Mouse (Mus musculus) liver, postnatal 0 days (tissue): ENCODE data around the gene Ttc39a.

Experiments
- CTCF ChIP-seq: sonication (generic); IDR thresholded peaks from 2 replicates; pipeline ENCODE4 v1.5.1; 2016; ENCODE audit warnings: antibody characterized with exemption, low read depth
- EP300 ChIP-seq: IDR thresholded peaks from 2 replicates; pipeline ENCODE4 v1.6.1; 2016; ENCODE audit warnings: antibody characterized with exemption, low read depth, mild to moderate bottlenecking

GRCm38 (mm10) chr4:109475078-109475477, 68.7 kb downstream of the Ttc39a start:
- TF ChIP-seq CTCF: no peak
- TF ChIP-seq EP300: peak; percentile 19; the same call in 1 of the 2 replicates
